Mouse (Mus musculus): ENCODE measurements around the gene Slc37a1. TPM values are rescaled to one million over a fixed set of nuclear protein-coding genes. Genes with fewer than 3 reads are reported as not detected.

Slc37a1 gene
- total and polyA plus RNA-seq, 2 experiments: 1.4 to 4.7 TPM

- no peak overlapping the region for H3K27ac ChIP-seq (replicated peaks; ENCODE audit: insufficient read depth, low read depth, low read length)
- H3K36me3 ChIP-seq (ENCODE audit: control insufficient read depth, insufficient read depth, low read length): no peaks in the 10 kb centered on the region
- peak; percentile 26 for DNase-seq (ENCODE audit: extremely low read depth, low read depth, low spot score)
- H3K4me3 ChIP-seq (ENCODE audit: insufficient read depth, low read depth, low read length): no peak overlapping the region
- H3K79me2 ChIP-seq (ENCODE audit: control insufficient read depth, insufficient read depth, low read length): no peaks in the 10 kb centered on the region
- 76% methylated on average over 22 of the region's 22 CpGs for WGBS
- peaks cover 8% of the 10 kb centered on the region for H3K4me1 ChIP-seq (ENCODE audit: control insufficient read depth, insufficient read depth, low read length)
- TF ChIP-seq CTCF (IDR thresholded peaks at IDR 0.05; ENCODE audit: low read depth, low read length) (peak; percentile 87), POLR2A (IDR thresholded peaks at IDR 0.05; ENCODE audit: extremely low read depth, insufficient read depth, low read length) (no peak)
- H3K27me3 ChIP-seq (ENCODE audit: control insufficient read depth, insufficient read depth, low read length): no peaks in the 10 kb centered on the region
- no peak overlapping the region for H3K9ac ChIP-seq (ENCODE audit: low read depth, low read length)
Observed at GRCm38 (mm10) chr17:31317521-31318272, 31.1 kb downstream of the Slc37a1 start.

- Histone ChIP-seq H3K27me3 (ENCODE audit: control insufficient read depth, insufficient read depth, low read length) (no peaks in the 10 kb centered on the region), H3K36me3 (ENCODE audit: control insufficient read depth, insufficient read depth, low read length) (no peaks in the 10 kb centered on the region), H3K4me3 (ENCODE audit: insufficient read depth, low read depth, low read length) (no peak overlapping the region), H3K27ac (replicated peaks; ENCODE audit: insufficient read depth, low read depth, low read length) (no peak overlapping the region), H3K79me2 (ENCODE audit: control insufficient read depth, insufficient read depth, low read length) (no peaks in the 10 kb centered on the region), H3K4me1 (ENCODE audit: control insufficient read depth, insufficient read depth, low read length) (peaks cover 17% of the 10 kb centered on the region), H3K9ac (ENCODE audit: low read depth, low read length) (no peak overlapping the region)
- 62% methylated on average over 19 of the region's 19 CpGs for WGBS
- DNase-seq (ENCODE audit: extremely low read depth, low read depth, low spot score): peak; percentile 43
- TF ChIP-seq CTCF (IDR thresholded peaks at IDR 0.05; ENCODE audit: low read depth, low read length) (no peak), POLR2A (IDR thresholded peaks at IDR 0.05; ENCODE audit: extremely low read depth, insufficient read depth, low read length) (no peak)
Observed at GRCm38 (mm10) chr17:31318906-31319767, 32.5 kb downstream of the Slc37a1 start.

- H3K27ac ChIP-seq (replicated peaks; ENCODE audit: insufficient read depth, low read depth, low read length): no peak overlapping the region
- no peaks in the 10 kb centered on the region for H3K79me2 ChIP-seq (ENCODE audit: control insufficient read depth, insufficient read depth, low read length)
- H3K4me3 ChIP-seq (ENCODE audit: insufficient read depth, low read depth, low read length): no peak overlapping the region
- 89% methylated on average over 12 of the region's 12 CpGs for WGBS
- no peak overlapping the region for H3K9ac ChIP-seq (ENCODE audit: low read depth, low read length)
- H3K36me3 ChIP-seq (ENCODE audit: control insufficient read depth, insufficient read depth, low read length): no peaks in the 10 kb centered on the region
- no peak for DNase-seq (ENCODE audit: extremely low read depth, low read depth, low spot score)
- no peak for TF ChIP-seq CTCF (IDR thresholded peaks at IDR 0.05; ENCODE audit: low read depth, low read length)
- no peak for TF ChIP-seq POLR2A (IDR thresholded peaks at IDR 0.05; ENCODE audit: extremely low read depth, insufficient read depth, low read length)
- H3K4me1 ChIP-seq (ENCODE audit: control insufficient read depth, insufficient read depth, low read length): peaks cover 17% of the 10 kb centered on the region
- no peaks in the 10 kb centered on the region for H3K27me3 ChIP-seq (ENCODE audit: control insufficient read depth, insufficient read depth, low read length)
Observed at GRCm38 (mm10) chr17:31321425-31321824, 34.8 kb downstream of the Slc37a1 start.

- TF ChIP-seq CTCF (IDR thresholded peaks at IDR 0.05; ENCODE audit: low read depth, low read length): no peak
- TF ChIP-seq POLR2A (IDR thresholded peaks at IDR 0.05; ENCODE audit: extremely low read depth, insufficient read depth, low read length): no peak
- Histone ChIP-seq H3K36me3 (ENCODE audit: control insufficient read depth, insufficient read depth, low read length) (no peaks in the 10 kb centered on the region), H3K27ac (replicated peaks; ENCODE audit: insufficient read depth, low read depth, low read length) (0 out of 2 replicates have a peak overlapping the region, but pooled peaks have one; percentile 30), H3K4me1 (ENCODE audit: control insufficient read depth, insufficient read depth, low read length) (peaks cover 17% of the 10 kb centered on the region), H3K79me2 (ENCODE audit: control insufficient read depth, insufficient read depth, low read length) (no peaks in the 10 kb centered on the region), H3K9ac (ENCODE audit: low read depth, low read length) (no peak overlapping the region), H3K4me3 (ENCODE audit: insufficient read depth, low read depth, low read length) (no peak overlapping the region), H3K27me3 (ENCODE audit: control insufficient read depth, insufficient read depth, low read length) (no peaks in the 10 kb centered on the region)
- 36% methylated on average over 4 of the region's 4 CpGs for WGBS
- DNase-seq (ENCODE audit: extremely low read depth, low read depth, low spot score): peak; percentile 68
Observed at GRCm38 (mm10) chr17:31322446-31322845, 35.9 kb downstream of the Slc37a1 start.

GRCm38 (mm10) chr17:31323379-31323778 lies 36.8 kb downstream of the Slc37a1 start:
- Histone ChIP-seq H3K27me3 (ENCODE audit: control insufficient read depth, insufficient read depth, low read length) (no peaks in the 10 kb centered on the region), H3K79me2 (ENCODE audit: control insufficient read depth, insufficient read depth, low read length) (no peaks in the 10 kb centered on the region), H3K9ac (ENCODE audit: low read depth, low read length) (peak overlapping the region; percentile 24; the same call in 1 of the 2 replicates), H3K36me3 (ENCODE audit: control insufficient read depth, insufficient read depth, low read length) (no peaks in the 10 kb centered on the region), H3K27ac (replicated peaks; ENCODE audit: insufficient read depth, low read depth, low read length) (peak overlapping the region; percentile 70), H3K4me1 (ENCODE audit: control insufficient read depth, insufficient read depth, low read length) (peaks cover 17% of the 10 kb centered on the region), H3K4me3 (ENCODE audit: insufficient read depth, low read depth, low read length) (no peak overlapping the region)
- peak; percentile 91 for DNase-seq (ENCODE audit: extremely low read depth, low read depth, low spot score)
- 25% methylated on average over 4 of the region's 4 CpGs for WGBS
- no peak for TF ChIP-seq CTCF (IDR thresholded peaks at IDR 0.05; ENCODE audit: low read depth, low read length)
- no peak for TF ChIP-seq POLR2A (IDR thresholded peaks at IDR 0.05; ENCODE audit: extremely low read depth, insufficient read depth, low read length)
